In the genomic region with DNA sequence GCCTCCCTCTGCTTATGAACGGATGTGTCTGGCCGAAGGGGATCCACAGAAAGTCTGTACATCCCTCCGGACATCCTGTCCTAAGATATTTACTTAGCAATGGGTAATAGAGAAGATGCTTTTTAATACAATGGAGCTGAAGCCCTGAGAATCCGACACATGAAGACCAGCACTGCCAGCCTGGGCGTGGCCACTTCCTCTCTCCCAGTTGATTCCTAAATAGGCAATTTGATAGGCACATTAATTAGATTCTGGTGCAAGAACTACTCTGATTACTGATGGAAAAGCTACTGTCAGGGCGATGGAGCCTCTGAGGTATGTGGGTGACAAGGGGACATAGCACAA, we compare ENCODE assay signal across 12 mouse cellular contexts.
DNase-seq lines count a peak whose midpoint lies in the region; ATAC-seq lines count a peak whose summit lies in the region.
"Had no signal": no experiment of that assay in that cellular context is flagged by ENCODE, and none has a peak within 500 bp of the region (broad histone marks: within the 10 kb centered on the region; RNA-seq: fewer than 3 reads in every experiment).

No protein-coding gene starts in this region.

- DNase-seq in intestine, embryonic 14.5 days (ENCODE audit: low spot score), result no peak
- no peak for DNase-seq in hindbrain, embryonic 11.5 days (ENCODE audit: low spot score)
- DNase-seq in lung, postnatal 25 days (ENCODE audit: low spot score), result peak; percentile 29
- no peak for DNase-seq in gastrocnemius, postnatal 25 days
- DNase-seq in natural killer cell, adult 2 months (ENCODE audit: low spot score in 2 of 2), result no peak
- no peak for DNase-seq in thymus, postnatal 10 days (ENCODE audit: low spot score in 2 of 2)
- DNase-seq: gastrocnemius, postnatal 36 days; heart, postnatal 10 days had no signal

- no peak overlapping the region for H3K4me3 ChIP-seq in intestine, embryonic 14.5 days (ENCODE audit: low read depth, low read length)
- no peak overlapping the region for H3K4me3 ChIP-seq in intestine, embryonic 15.5 days (replicated peaks)
- H3K4me3 ChIP-seq in hindbrain, embryonic 11.5 days (ENCODE audit: low read depth, low read length), result no peak overlapping the region
- H3K4me3 ChIP-seq in neural tube, embryonic 14.5 days (ENCODE audit: low read depth, low read length), result no peak overlapping the region
- H3K4me3 ChIP-seq: erythroblast, embryonic 14.5 days had no signal

- H3K4me2 ChIP-seq in intestine, embryonic 14.5 days (ENCODE audit: low read length), result no peak overlapping the region
- no peak overlapping the region for H3K4me2 ChIP-seq in intestine, embryonic 15.5 days (replicated peaks)
- H3K4me2 ChIP-seq in hindbrain, embryonic 11.5 days (replicated peaks; ENCODE audit: low read depth, low read length), result no peak overlapping the region
- no peak overlapping the region for H3K4me2 ChIP-seq in neural tube, embryonic 14.5 days (ENCODE audit: low read depth, low read length)

- no peaks in the 10 kb centered on the region for H3K36me3 ChIP-seq in intestine, embryonic 14.5 days (ENCODE audit: control insufficient read depth, insufficient read depth, low read length)
- H3K36me3 ChIP-seq in intestine, embryonic 15.5 days, result no peaks in the 10 kb centered on the region
- no peaks in the 10 kb centered on the region for H3K36me3 ChIP-seq in hindbrain, embryonic 11.5 days (ENCODE audit: control insufficient read depth, insufficient read depth, low read length)
- H3K36me3 ChIP-seq in neural tube, embryonic 14.5 days (ENCODE audit: control insufficient read depth, insufficient read depth, low read length), result no peaks in the 10 kb centered on the region
- H3K36me3 ChIP-seq: G1E had no signal

- no peaks in the 10 kb centered on the region for H3K27me3 ChIP-seq in intestine, embryonic 14.5 days (replicated peaks; ENCODE audit: control insufficient read depth, insufficient read depth, low read length)
- no peaks in the 10 kb centered on the region for H3K27me3 ChIP-seq in intestine, embryonic 15.5 days (replicated peaks)
- no peaks in the 10 kb centered on the region for H3K27me3 ChIP-seq in hindbrain, embryonic 11.5 days (ENCODE audit: control insufficient read depth, insufficient read depth, low read length)
- no peaks in the 10 kb centered on the region for H3K27me3 ChIP-seq in neural tube, embryonic 14.5 days (ENCODE audit: control insufficient read depth, insufficient read depth, low read length)

- no peaks in the 10 kb centered on the region for H3K9me3 ChIP-seq in intestine, embryonic 14.5 days (ENCODE audit: control insufficient read depth, low read length)
- H3K9me3 ChIP-seq in intestine, embryonic 15.5 days, result no peaks in the 10 kb centered on the region
- H3K9me3 ChIP-seq in hindbrain, embryonic 11.5 days (ENCODE audit: control insufficient read depth, low read length), result no peaks in the 10 kb centered on the region
- H3K9me3 ChIP-seq in neural tube, embryonic 14.5 days (ENCODE audit: control insufficient read depth, low read length), result no peaks in the 10 kb centered on the region
- H3K9me3 ChIP-seq: G1E had no signal

- ATAC-seq in intestine, embryonic 14.5 days (replicated peaks; ENCODE audit: low FRiP score, low TSS enrichment, low read depth), result no peak; the same call in 1 of the 2 replicates
- no peak for ATAC-seq in intestine, embryonic 15.5 days
- ATAC-seq in hindbrain, embryonic 11.5 days (ENCODE audit: low FRiP score), result no peak
- ATAC-seq in neural tube, embryonic 14.5 days (ENCODE audit: low read depth), result no peak

- peaks cover 54% of the 10 kb centered on the region for H3K4me1 ChIP-seq in intestine, embryonic 14.5 days (replicated peaks; ENCODE audit: control insufficient read depth, insufficient read depth, low read length)
- peaks cover 19% of the 10 kb centered on the region for H3K4me1 ChIP-seq in intestine, embryonic 15.5 days (replicated peaks)
- H3K4me1 ChIP-seq in hindbrain, embryonic 11.5 days (replicated peaks; ENCODE audit: control insufficient read depth, insufficient read depth, low read length), result peaks cover 16% of the 10 kb centered on the region
- H3K4me1 ChIP-seq in neural tube, embryonic 14.5 days (ENCODE audit: control insufficient read depth, insufficient read depth, low read length), result peaks cover 54% of the 10 kb centered on the region

- WGBS in intestine, embryonic 14.5 days, result 49% methylated on average over 6 of the region's 6 CpGs
- WGBS in intestine, embryonic 15.5 days, result 52% methylated on average over 6 of the region's 6 CpGs
- WGBS in hindbrain, embryonic 11.5 days, result 61% methylated on average over 6 of the region's 6 CpGs
- 39% methylated on average over 6 of the region's 6 CpGs for WGBS in neural tube, embryonic 14.5 days

- H3K9ac ChIP-seq in intestine, embryonic 14.5 days (ENCODE audit: low read length), result no peak overlapping the region
- no peak overlapping the region for H3K9ac ChIP-seq in intestine, embryonic 15.5 days
- H3K9ac ChIP-seq in hindbrain, embryonic 11.5 days (ENCODE audit: low read depth, low read length), result no peak overlapping the region
- H3K9ac ChIP-seq in neural tube, embryonic 14.5 days (replicated peaks; ENCODE audit: low read depth, low read length), result no peak overlapping the region

- peak overlapping the region; percentile 20; the same call in 1 of the 2 replicates for H3K27ac ChIP-seq in intestine, embryonic 14.5 days (ENCODE audit: low read depth)
- no peak overlapping the region for H3K27ac ChIP-seq in intestine, embryonic 15.5 days
- H3K27ac ChIP-seq in hindbrain, embryonic 11.5 days (ENCODE audit: low read depth, low read length), result peak overlapping the region; percentile 77
- H3K27ac ChIP-seq in neural tube, embryonic 14.5 days (ENCODE audit: low read depth, low read length), result peak overlapping the region; percentile 76
